Mouse (Mus musculus): ENCODE results near the gene Gm13128.
"Not testable (repeated sequence)": the region's sequence is repeated elsewhere in the genome, so short reads cannot be mapped to it uniquely, and the experiment has no call there.

Gm13128 gene

GRCm38 (mm10) chr4:144329949-144330348, at the start of gene Gm13128:
Gm13128 (plus strand) TSS chr4:144330249.
- not testable (repeated sequence) for DNase-seq

GRCm38 (mm10) chr4:144280388-144280787, 49.7 kb upstream of the Gm13128 start, which contains the start of gene Pramel5:
Pramel5 (minus strand) TSS chr4:144280488.
- DNase-seq = not testable (repeated sequence)

GRCm38 (mm10) chr4:144299414-144299813, 30.6 kb upstream of the Gm13128 start:
- DNase-seq = not testable (repeated sequence)

- DNase-seq = not testable (repeated sequence)
Measured at GRCm38 (mm10) chr4:144312666-144313460, 17.2 kb upstream of the Gm13128 start.

- not testable (repeated sequence) for DNase-seq
Measured at GRCm38 (mm10) chr4:144335856-144336255, 5.8 kb downstream of the Gm13128 start.

GRCm38 (mm10) chr4:144357642-144358041, 27.6 kb downstream of the Gm13128 start, which contains the start of gene Gm13119:
Gm13119 (plus strand) TSS chr4:144357942.
- DNase-seq = not testable (repeated sequence)

GRCm38 (mm10) chr4:144377911-144378310, 47.9 kb downstream of the Gm13128 start, which contains the start of gene Pramef20:
Pramef20 (minus strand) TSS chr4:144377933.
- DNase-seq = no peak

Measured in kidney, postnatal 25 days (tissue).